25 mouse cellular contexts compared by ENCODE assay signal in genomic region chr7:127642254-127642653, GRCm38 (mm10).
"Had no signal": no experiment of that assay in that cellular context is flagged by ENCODE, and none has a peak within 500 bp of the region (broad histone marks: within the 10 kb centered on the region; RNA-seq: fewer than 3 reads in every experiment).

No protein-coding gene starts in this region.

- H3K4me2 ChIP-seq: heart, embryonic 12.5 days; hindbrain, embryonic 12.5 days; hindbrain, embryonic 14.5 days; intestine, embryonic 15.5 days; limb, embryonic 12.5 days; limb, embryonic 15.5 days; liver, embryonic 12.5 days had no signal

- H3K9ac ChIP-seq: heart, embryonic 12.5 days; hindbrain, embryonic 12.5 days; hindbrain, embryonic 14.5 days; intestine, embryonic 15.5 days; limb, embryonic 12.5 days; limb, embryonic 15.5 days; liver, embryonic 12.5 days; liver, embryonic 14.5 days had no signal

- H3K27me3 ChIP-seq: heart, embryonic 12.5 days; hindbrain, embryonic 12.5 days; intestine, embryonic 15.5 days; limb, embryonic 12.5 days; limb, embryonic 15.5 days had no signal

- ATAC-seq: hindbrain, embryonic 16.5 days; inflammation-experienced regulatory T-cells, adult 6 months; intestine, embryonic 15.5 days; intestine, postnatal 0 days; liver, embryonic 12.5 days had no signal

- H3K4me3 ChIP-seq: gastrocnemius, adult 2 months; heart, embryonic 10.5 days; heart, embryonic 12.5 days; hindbrain, embryonic 10.5 days; hindbrain, embryonic 12.5 days; intestine, embryonic 15.5 days; left cerebral cortex, adult 2 months; limb, embryonic 12.5 days; limb, embryonic 15.5 days; liver, embryonic 12.5 days had no signal

- H3K9me3 ChIP-seq: heart, embryonic 10.5 days; heart, embryonic 12.5 days; hindbrain, embryonic 10.5 days; hindbrain, embryonic 12.5 days; intestine, embryonic 15.5 days; limb, embryonic 12.5 days; limb, embryonic 15.5 days; liver, embryonic 12.5 days had no signal

- H3K4me1 ChIP-seq: limb, embryonic 12.5 days had no signal

- H3K36me3 ChIP-seq: heart, embryonic 10.5 days; heart, embryonic 12.5 days; hindbrain, embryonic 10.5 days; hindbrain, embryonic 12.5 days; intestine, embryonic 15.5 days; limb, embryonic 12.5 days; limb, embryonic 15.5 days; liver, embryonic 12.5 days had no signal

- H3K27ac ChIP-seq: gastrocnemius, adult 2 months; heart, embryonic 10.5 days; hindbrain, embryonic 10.5 days; hindbrain, embryonic 12.5 days; hindbrain, embryonic 14.5 days; intestine, embryonic 15.5 days; left cerebral cortex, adult 2 months; limb, embryonic 12.5 days; limb, embryonic 15.5 days; liver, embryonic 12.5 days; liver, embryonic 14.5 days had no signal

- DNase-seq: gastrocnemius, adult 2 months; gastrocnemius, postnatal 10 days; gastrocnemius, postnatal 25 days; heart, adult 18-20 months; heart, postnatal 10 days; heart, postnatal 4 days; kidney, adult 18-20 months; kidney, adult 8-10 months; kidney, postnatal 10 days; kidney, postnatal 4 days; left cerebral cortex, postnatal 4 days had no signal
